Mouse (Mus musculus) adipocyte (in vitro differentiated cells): ENCODE data around the gene Muc3a.

Source experiments
- DNase-seq: peaks from one replicate; pipeline ENCODE4 v3.0.0-alpha.2; 2016; ENCODE audit warnings: low spot score

Gene Muc3a

GRCm38 (mm10) chr5:137212289-137212688 is at the start of gene Muc3a:
Muc3a (minus strand) TSS chr5:137212389.
- no peak for DNase-seq

- no peak for DNase-seq
Observed at GRCm38 (mm10) chr5:137211114-137211829, 917 bp downstream of the Muc3a start.

- DNase-seq: no peak
Observed at GRCm38 (mm10) chr5:137210689-137211088, 1.5 kb downstream of the Muc3a start.

DNA sequence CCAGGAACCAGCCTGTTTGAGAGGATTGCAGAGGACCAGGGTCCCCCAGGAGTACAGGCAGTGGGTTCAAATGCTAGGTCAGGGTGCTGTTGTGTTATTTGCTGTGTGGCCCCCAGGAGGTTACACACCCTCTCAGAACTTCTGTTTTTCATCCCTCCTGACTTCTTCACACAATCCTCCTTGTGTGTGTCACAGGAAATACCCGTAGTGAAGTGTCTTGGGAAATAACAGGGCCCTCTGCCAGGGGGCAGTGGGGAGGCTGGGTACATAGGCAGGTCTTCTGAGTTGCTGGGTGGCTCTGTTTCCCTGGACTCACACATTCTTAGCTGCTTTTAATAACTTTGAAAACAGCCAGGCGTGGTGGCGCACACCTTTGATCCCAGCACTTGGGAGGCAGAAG is 6.9 kb downstream of the Muc3a start:
- DNase-seq: no peak

DNA sequence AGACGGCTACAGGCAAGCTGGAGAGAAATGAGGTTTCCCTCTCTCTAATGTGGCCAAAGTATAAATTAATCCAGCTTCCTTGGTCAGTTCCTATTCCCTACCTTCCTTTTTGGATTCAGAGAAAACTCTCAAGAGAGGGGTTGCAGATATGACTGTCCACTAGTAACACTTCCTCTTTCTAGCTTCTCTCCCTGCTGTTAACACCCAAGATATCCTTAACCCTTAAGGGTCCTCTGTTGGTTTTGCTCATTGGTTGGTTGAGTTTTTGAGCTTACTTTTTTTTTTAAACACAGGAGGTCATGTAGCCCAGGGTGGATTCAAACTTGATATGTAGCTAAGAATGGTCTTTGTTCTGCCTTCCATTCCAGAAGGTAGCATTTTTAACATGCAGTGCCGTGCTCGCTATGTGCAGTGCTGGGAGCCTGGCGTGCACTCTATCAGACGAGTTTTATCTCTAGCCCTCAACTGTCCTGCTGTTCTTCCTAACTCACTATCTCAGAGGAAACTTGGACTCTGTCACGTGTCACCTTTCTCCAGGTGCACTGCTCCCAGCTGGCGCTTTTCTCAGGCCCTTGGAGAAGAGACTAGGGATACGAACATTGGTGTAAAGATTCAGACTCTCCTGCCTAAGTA is 17.6 kb downstream of the Muc3a start:
- DNase-seq: no peak

- DNase-seq: no peak
Observed at GRCm38 (mm10) chr5:137193279-137193952, 18.8 kb downstream of the Muc3a start.

DNA sequence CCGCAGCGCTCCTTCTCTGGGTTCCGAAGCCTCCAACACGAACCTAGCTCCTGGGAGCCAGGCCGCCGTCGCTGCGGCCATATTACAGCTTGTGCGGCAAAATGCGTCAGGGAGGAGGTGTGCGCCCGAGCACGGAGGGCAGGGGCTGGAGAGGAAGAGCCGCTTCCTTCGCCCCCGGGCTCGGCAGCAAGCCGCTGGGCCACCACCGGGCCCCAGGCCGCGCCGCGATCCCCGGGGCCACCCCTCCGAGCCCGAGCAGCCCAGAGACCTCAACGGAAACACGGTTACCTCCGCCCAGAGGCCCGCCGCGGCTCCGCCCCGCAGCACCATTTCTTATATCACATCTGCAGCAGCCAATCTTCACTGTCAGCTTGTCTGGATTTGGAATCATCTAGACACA is 22.9 kb downstream of the Muc3a start:
- no peak for DNase-seq

DNA sequence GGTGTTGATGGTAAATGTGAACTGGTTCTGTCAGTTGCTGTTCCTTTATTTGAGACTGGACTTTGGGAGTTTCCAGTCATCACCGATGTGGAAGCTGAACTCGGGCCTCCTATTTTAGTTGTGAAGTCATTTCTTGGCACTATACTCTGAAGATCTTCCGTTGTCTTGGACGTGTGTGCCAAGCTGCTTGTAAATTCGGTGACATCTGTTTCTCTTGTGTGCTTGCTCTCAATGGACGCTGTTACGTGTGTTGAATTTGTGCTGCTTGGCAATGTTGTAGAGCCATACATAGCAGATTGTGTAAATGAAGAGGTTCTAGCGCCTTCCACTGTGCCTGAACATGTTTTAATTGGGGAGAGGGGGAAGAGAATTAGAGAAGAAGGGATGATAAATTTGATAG is 26.8 kb downstream of the Muc3a start:
- no peak for DNase-seq

DNA sequence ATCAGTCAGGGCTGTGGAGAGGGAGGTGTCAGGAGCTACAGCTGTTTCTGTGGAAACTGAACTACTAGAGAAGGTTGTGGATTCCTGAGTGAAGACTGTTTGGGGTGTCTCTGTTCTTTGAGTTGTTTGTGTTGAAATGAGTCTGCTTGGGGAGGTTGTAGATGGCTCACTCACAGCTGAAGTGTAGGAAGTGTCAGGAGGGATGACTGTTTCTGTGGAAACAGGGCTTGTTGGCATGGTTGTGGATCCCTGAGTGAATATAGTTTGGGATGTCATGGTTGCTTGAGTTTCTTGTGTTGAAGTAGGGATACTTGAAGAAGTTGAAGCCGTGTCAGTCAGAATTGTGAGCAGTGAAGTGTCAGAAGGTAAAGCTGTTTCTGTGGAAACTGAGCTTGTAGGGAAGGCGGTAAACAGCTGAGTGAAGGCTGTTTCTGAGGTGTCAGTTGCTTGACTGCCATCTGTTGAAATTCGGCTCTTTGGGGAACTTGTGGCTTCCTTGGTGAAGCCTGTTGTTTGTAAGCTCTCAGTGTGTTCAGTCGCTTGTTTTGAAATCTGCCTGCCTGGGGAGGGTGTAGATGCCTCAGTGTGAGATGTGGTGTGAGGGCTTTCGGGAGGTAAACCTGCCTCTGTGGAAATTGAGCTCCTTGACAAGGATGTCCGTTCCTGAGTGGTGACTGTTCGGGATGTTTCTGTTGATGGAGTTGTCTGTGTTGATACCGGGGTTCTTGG is 32.4 kb downstream of the Muc3a start:
- DNase-seq: no peak

DNA sequence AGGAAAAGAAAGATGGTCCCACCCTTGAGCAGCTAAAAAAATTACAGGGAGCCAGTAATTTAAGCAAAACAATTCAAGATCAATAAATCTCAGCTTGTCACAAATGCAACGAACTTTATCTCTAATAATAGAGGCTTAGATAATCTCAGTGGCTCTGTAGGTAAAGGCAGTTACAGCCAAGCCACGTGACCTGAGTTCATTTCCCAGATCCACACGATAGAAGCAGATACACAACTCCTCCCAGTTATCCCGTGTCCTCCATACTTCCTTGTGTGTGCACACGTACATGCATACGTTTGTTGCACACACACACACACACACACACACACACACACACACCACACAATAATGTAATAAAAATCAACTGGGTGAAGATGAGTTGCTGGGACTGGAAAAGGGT is 38.2 kb downstream of the Muc3a start:
- no peak for DNase-seq

- DNase-seq: no peak
Observed at GRCm38 (mm10) chr5:137172591-137172990, 39.6 kb downstream of the Muc3a start.

GRCm38 (mm10) chr5:137171478-137171877 is 40.7 kb downstream of the Muc3a start:
- no peak for DNase-seq

- no peak for DNase-seq
Observed at GRCm38 (mm10) chr5:137170836-137171380, 41.3 kb downstream of the Muc3a start.

GRCm38 (mm10) chr5:137167539-137167938 is 44.6 kb downstream of the Muc3a start:
- no peak for DNase-seq

- no peak for DNase-seq
Observed at GRCm38 (mm10) chr5:137166012-137166411, 46.2 kb downstream of the Muc3a start.

GRCm38 (mm10) chr5:137161853-137162252 is 50.3 kb downstream of the Muc3a start:
- DNase-seq: no peak

GRCm38 (mm10) chr5:137159461-137159860 is 52.7 kb downstream of the Muc3a start:
- no peak for DNase-seq
